Comparison of ENCODE assay signal across 8 mouse cellular contexts in genomic region chr12:15813133-15813818, GRCm38 (mm10). TPM values are rescaled to one million over a fixed set of nuclear protein-coding genes. Genes with fewer than 3 reads are reported as not detected.
DNase-seq lines count a peak whose midpoint lies in the region; ATAC-seq and TF ChIP-seq lines count a peak whose summit lies in the region.

No protein-coding gene starts in this region.

- peak overlapping the region; percentile 90 for H3K4me2 ChIP-seq in liver, postnatal 0 days (ENCODE audit: low read depth, low read length)

- H3K4me3 ChIP-seq in liver, postnatal 0 days (ENCODE audit: low read depth, low read length), result peak overlapping the region; percentile 67

- H3K27ac ChIP-seq in liver, postnatal 0 days (ENCODE audit: low read depth), result no peak overlapping the region

- peak; percentile 75 for DNase-seq in A20 (ENCODE audit: low read depth, low spot score)
- peak; percentile 30 for DNase-seq in adipocyte (ENCODE audit: low spot score)
- DNase-seq in heart, adult 8-10 months (ENCODE audit: low spot score), result peak; percentile 46
- peak; percentile 40 for DNase-seq in kidney, adult 18-20 months
- no peak for DNase-seq in liver, postnatal 0 days
- peak; percentile 36 for DNase-seq in right cerebral cortex, postnatal 14 days
- DNase-seq in spleen, postnatal 10 days (ENCODE audit: low spot score in 2 of 2), result no peak
- no peak for DNase-seq in urinary bladder, adult 2 months (ENCODE audit: low spot score)

- no peak for TF ChIP-seq EP300 in liver, postnatal 0 days (IDR thresholded peaks at IDR 0.05; ENCODE audit: low read depth)

- ATAC-seq in liver, postnatal 0 days, result no peak

- peaks cover 9% of the 10 kb centered on the region for H3K27me3 ChIP-seq in liver, postnatal 0 days (ENCODE audit: insufficient read depth, low read length)

- 38% methylated on average over 12 of the region's 12 CpGs for WGBS in liver, postnatal 0 days (ENCODE audit: insufficient replicate concordance)

- no peaks in the 10 kb centered on the region for H3K9me3 ChIP-seq in liver, postnatal 0 days (ENCODE audit: low read length)

- no peaks in the 10 kb centered on the region for H3K36me3 ChIP-seq in liver, postnatal 0 days (replicated peaks; ENCODE audit: insufficient read depth, low read length)

- no peak for TF ChIP-seq CTCF in liver, postnatal 0 days (IDR thresholded peaks at IDR 0.05; ENCODE audit: low read depth)

- no peak overlapping the region for H3K9ac ChIP-seq in liver, postnatal 0 days (replicated peaks)

- H3K4me1 ChIP-seq in liver, postnatal 0 days (ENCODE audit: insufficient read depth), result peaks cover 5% of the 10 kb centered on the region

RNA-seq across cellular contexts. Expression of gene Trib2, which starts 3.4 kb away (rescaled TPM):
- total RNA-seq in heart, adult 8-10 months (2022), result 10 to 100 TPM; 21.9 to 36.3 (median 30.1) TPM
- polyA plus RNA-seq in liver, postnatal 0 days (2015; fragmentation: Nextera tagmentation; extraction: Ambion mirVana), result 2.6 TPM in 2 replicates
- polyA plus RNA-seq in urinary bladder, adult 2 months (2012; rRNA removed), result 5.7 and 6.1 TPM in 2 replicates

Comparison
In these comparisons a context has a peak if more than half of its experiments do, and no peak if none do; other contexts are left out.
1. DNase-seq: peak in A20 (single experiment), adipocyte (single experiment), heart, adult 8-10 months (single experiment), kidney, adult 18-20 months (single experiment) and right cerebral cortex, postnatal 14 days (single experiment); none in liver, postnatal 0 days (single experiment), spleen, postnatal 10 days (0 of 2) and urinary bladder, adult 2 months (single experiment).